Mouse (Mus musculus) neural tube, embryonic 14.5 days (tissue): ENCODE measurements around the gene Siah2. TPM values are rescaled to one million over a fixed set of nuclear protein-coding genes. Genes with fewer than 3 reads are reported as not detected.

Source experiments
- ATAC-seq: fragments of 200-750 bp; cut with Nextera tagmentation; 2 replicates; pipeline ENCODE4 v1.8.0; 2017; ENCODE audit warnings: low read depth, mild to moderate bottlenecking, moderate TSS enrichment, moderate library complexity
- H3K27ac ChIP-seq: fragments of 300-500 bp; sonication (generic); 2 replicates; pipeline ENCODE4 v1.5.1; 2014; ENCODE audit warnings: low read depth, mild to moderate bottlenecking, control low read depth, low read length, moderate library complexity, mixed read lengths
- H3K27me3 ChIP-seq: fragments of 300-500 bp; sonication (generic); 2 replicates; pipeline ENCODE4 v1.6.1; 2014; ENCODE audit warnings: low read length; ENCODE audit not compliant: control insufficient read depth, insufficient read depth
- H3K36me3 ChIP-seq: fragments of 300-500 bp; sonication (generic); 2 replicates; pipeline ENCODE4 v1.6.1; 2014; ENCODE audit warnings: low read length, mixed read lengths; ENCODE audit not compliant: control insufficient read depth, insufficient read depth
- H3K4me1 ChIP-seq: fragments of 300-500 bp; sonication (generic); 2 replicates; pipeline ENCODE4 v1.6.1; 2014; ENCODE audit warnings: low read length; ENCODE audit not compliant: control insufficient read depth, insufficient read depth
- H3K4me2 ChIP-seq: fragments of 300-500 bp; sonication (generic); 2 replicates; pipeline ENCODE4 v1.6.1; 2014; ENCODE audit warnings: mild to moderate bottlenecking, low read depth, low read length, control low read depth
- H3K4me3 ChIP-seq: fragments of 300-500 bp; sonication (generic); 2 replicates; pipeline ENCODE4 v1.5.1; 2014; ENCODE audit warnings: low read depth, low read length, control low read depth, mixed read lengths
- H3K9ac ChIP-seq: fragments of 300-500 bp; sonication (generic); replicated peaks from 2 replicates; pipeline ENCODE4 v1.6.1; 2014; ENCODE audit warnings: low read depth, mild to moderate bottlenecking, control low read depth, low read length, mixed read lengths
- H3K9me3 ChIP-seq: fragments of 300-500 bp; sonication (generic); 2 replicates; pipeline ENCODE4 v1.6.1; 2016; ENCODE audit warnings: low read length; ENCODE audit not compliant: control insufficient read depth
- WGBS: fragments of 180-500 bp; shearing (Covaris S2); extraction: QIAGEN DNeasy Blood & Tissue Kit; methylation state at CpG from one replicate; pipeline ENCODE4 v1.1.7; 2014; 5-methylcytosine and 5-hydroxymethylcytosine counted together
- polyA plus RNA-seq: library from polyadenylated mRNA; unstranded; fragments of >200 nt; fragmentation: Nextera tagmentation; extraction: Ambion mirVana; gene quantifications from 2 replicates; pipeline ENCODE4 v1.2.1, GENCODE M21; 2014

Gene Siah2
- polyA plus RNA-seq = 12.1 and 14.3 TPM in 2 replicates

DNA sequence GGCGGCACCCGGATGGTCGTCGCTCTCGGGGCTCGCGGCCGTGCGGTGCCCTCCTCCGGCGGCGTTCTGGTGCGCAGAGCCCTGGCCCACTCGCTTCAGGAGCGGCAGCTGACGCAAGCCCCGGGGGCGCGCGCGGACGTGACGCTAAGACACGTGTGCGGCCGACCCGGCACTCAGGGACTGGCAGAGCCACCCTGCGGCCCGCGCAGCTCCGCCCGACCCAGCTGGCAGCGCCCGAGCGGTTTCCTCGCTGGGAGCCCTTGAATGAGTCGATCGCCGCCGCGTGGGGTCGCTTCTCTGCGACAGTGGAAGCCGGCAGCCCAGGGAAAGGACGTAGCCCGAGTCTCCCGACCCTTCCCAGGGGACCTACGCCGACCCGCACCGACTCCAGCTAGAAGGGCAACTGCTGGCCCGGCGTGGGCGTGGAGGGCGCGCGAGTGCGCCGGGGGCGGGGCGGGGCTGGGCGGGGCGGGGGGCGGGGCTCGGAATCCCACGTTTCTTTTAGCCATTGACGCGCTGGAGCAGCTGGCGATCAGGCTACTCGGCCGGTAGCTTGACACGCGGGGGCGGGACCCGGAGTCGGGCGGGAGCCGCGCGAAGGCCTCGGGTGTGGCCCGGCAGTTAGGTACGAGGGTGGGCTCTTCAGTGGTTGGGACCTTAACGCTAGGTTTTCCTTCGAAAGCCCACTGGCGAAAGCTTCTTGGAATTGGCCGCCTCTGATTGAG lies at the start of gene Siah2:
TSS of gene Siah2 (minus strand) at position 404 of the 725 bp plus-strand sequence.
- Histone ChIP-seq H3K9me3 (no peaks in the 10 kb centered on the region), H3K36me3 (no peaks in the 10 kb centered on the region), H3K27ac (peak within 1 kb of the TSS; percentile 88), H3K4me2 (peak within 1 kb of the TSS; percentile 85), H3K27me3 (no peaks in the 10 kb centered on the region), H3K9ac (peak within 1 kb of the TSS; percentile 93), H3K4me3 (peak within 1 kb of the TSS; percentile 84), H3K4me1 (peaks cover 13% of the 10 kb centered on the region)
- peak; percentile 97 for ATAC-seq
- WGBS = under 1% methylated on average over 62 of the region's 87 CpGs

DNA sequence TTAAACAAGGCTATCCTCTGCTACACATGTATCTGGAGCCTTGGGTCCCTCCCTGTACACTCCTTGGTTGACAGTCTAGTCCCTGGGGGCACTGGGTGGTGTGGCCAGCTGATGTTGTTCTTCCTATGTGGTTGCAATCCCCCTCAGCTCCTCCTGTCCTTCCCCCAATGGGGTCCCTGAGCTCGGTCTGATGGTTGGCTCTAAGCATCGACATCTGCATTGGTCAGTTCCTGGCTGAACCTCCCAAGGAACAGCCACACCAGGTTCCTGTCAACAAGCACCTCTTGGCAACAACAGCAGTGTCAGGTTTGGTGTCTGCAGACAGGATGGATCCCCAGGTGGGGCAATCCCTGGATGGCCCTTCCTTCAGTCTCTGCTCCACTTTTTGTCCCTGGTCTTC lies 47.3 kb upstream of the Siah2 start:
- ATAC-seq = no peak; the same call in 1 of the 2 replicates
- 83% methylated on average over 2 of the region's 2 CpGs for WGBS
- H3K36me3 ChIP-seq = no peaks in the 10 kb centered on the region
- H3K4me3 ChIP-seq = no peak overlapping the region
- no peak overlapping the region for H3K4me2 ChIP-seq
- no peak overlapping the region for H3K9ac ChIP-seq
- H3K27ac ChIP-seq = no peak overlapping the region
- H3K9me3 ChIP-seq = no peaks in the 10 kb centered on the region
- no peaks in the 10 kb centered on the region for H3K4me1 ChIP-seq
- no peaks in the 10 kb centered on the region for H3K27me3 ChIP-seq

GRCm38 (mm10) chr3:58738346-58739089 lies 46.3 kb upstream of the Siah2 start:
- no peaks in the 10 kb centered on the region for H3K4me1 ChIP-seq
- H3K27me3 ChIP-seq = no peaks in the 10 kb centered on the region
- H3K27ac ChIP-seq = no peak overlapping the region
- no peaks in the 10 kb centered on the region for H3K36me3 ChIP-seq
- WGBS = 20% methylated on average over 6 of the region's 6 CpGs
- H3K9ac ChIP-seq = no peak overlapping the region
- no peak overlapping the region for H3K4me3 ChIP-seq
- ATAC-seq = no peak
- no peaks in the 10 kb centered on the region for H3K9me3 ChIP-seq
- no peak overlapping the region for H3K4me2 ChIP-seq

DNA sequence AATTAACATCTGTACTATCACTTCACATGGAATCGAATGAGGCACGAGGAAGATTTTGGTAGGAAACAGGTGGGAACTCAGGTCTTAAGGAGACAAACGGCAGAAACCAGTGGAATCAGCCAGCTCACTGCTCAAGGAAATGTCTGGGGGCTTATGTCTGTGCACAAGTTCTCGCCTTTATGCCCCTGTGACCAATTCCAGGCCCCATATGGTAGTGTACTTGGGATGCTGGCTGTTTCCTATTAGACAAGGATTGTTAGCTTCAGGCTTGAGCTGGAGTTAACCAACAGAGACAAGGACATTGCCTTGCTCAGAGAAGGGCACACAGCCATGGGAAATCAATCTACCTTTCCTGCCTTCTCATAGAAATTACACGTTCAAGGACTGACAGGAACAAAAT lies 39.3 kb upstream of the Siah2 start:
- H3K9me3 ChIP-seq = no peaks in the 10 kb centered on the region
- no peak overlapping the region for H3K4me3 ChIP-seq
- H3K27ac ChIP-seq = no peak overlapping the region
- H3K4me1 ChIP-seq = 0 out of 2 replicates have a peak, but pooled peaks cover 2% of the 10 kb centered on the region
- no peak overlapping the region for H3K4me2 ChIP-seq
- no peak for ATAC-seq
- no peak overlapping the region for H3K9ac ChIP-seq
- no peaks in the 10 kb centered on the region for H3K36me3 ChIP-seq
- H3K27me3 ChIP-seq = no peaks in the 10 kb centered on the region
- 60% methylated on average over 5 of the region's 5 CpGs for WGBS

DNA sequence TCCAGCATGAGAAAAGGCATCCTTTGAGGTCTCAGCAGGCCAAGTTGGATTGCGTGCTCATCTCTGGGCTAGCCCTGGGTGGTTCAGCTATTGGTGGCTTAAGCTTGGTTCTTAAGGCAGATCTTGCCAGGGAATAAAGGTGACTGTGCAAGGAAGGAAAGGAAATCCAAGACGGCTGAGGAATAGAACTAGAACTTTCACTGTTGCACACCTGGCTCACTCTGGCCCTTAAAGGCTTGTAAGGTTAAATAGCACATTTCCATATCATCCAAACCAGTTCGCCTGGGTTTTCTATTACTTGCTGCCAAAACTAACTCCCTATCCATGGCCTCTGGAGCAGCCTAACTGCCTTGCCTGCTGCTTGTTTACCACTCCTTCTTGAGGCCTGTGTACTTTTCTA lies 38.4 kb upstream of the Siah2 start:
- no peaks in the 10 kb centered on the region for H3K9me3 ChIP-seq
- H3K4me1 ChIP-seq = 0 out of 2 replicates have a peak, but pooled peaks cover 2% of the 10 kb centered on the region
- no peaks in the 10 kb centered on the region for H3K36me3 ChIP-seq
- 83% methylated on average over 3 of the region's 3 CpGs for WGBS
- no peak overlapping the region for H3K9ac ChIP-seq
- H3K27ac ChIP-seq = no peak overlapping the region
- no peak overlapping the region for H3K4me2 ChIP-seq
- no peaks in the 10 kb centered on the region for H3K27me3 ChIP-seq
- H3K4me3 ChIP-seq = no peak overlapping the region
- no peak for ATAC-seq

GRCm38 (mm10) chr3:58729549-58729948 lies 37.3 kb upstream of the Siah2 start:
- no peak for ATAC-seq
- H3K27me3 ChIP-seq = no peaks in the 10 kb centered on the region
- no peaks in the 10 kb centered on the region for H3K36me3 ChIP-seq
- no peak overlapping the region for H3K4me3 ChIP-seq
- H3K4me2 ChIP-seq = no peak overlapping the region
- H3K9ac ChIP-seq = no peak overlapping the region
- no peaks in the 10 kb centered on the region for H3K9me3 ChIP-seq
- H3K27ac ChIP-seq = no peak overlapping the region
- H3K4me1 ChIP-seq = 0 out of 2 replicates have a peak, but pooled peaks cover 2% of the 10 kb centered on the region

DNA sequence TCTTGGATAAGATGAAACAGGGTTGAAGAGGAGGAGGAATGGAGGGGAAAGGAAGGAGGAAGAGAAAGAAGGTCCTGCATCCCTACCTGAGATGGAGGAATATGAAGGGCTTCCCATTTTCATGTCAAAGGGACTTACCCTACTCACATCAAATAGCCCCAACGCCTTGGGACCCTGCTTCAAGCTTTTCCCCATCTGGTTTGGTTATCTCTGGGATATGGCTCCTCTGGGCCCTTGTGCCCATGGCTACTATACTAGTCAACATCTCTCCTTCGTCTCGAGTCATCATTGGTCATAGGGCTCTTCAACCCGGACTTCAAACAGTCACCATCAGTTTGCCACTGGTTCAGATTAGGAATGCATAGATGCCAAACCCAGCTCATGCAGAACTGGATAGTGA lies 35.4 kb upstream of the Siah2 start:
- Histone ChIP-seq H3K4me3 (no peak overlapping the region), H3K27me3 (no peaks in the 10 kb centered on the region), H3K4me1 (0 out of 2 replicates have a peak, but pooled peaks cover 2% of the 10 kb centered on the region), H3K27ac (no peak overlapping the region), H3K9ac (no peak overlapping the region), H3K36me3 (no peaks in the 10 kb centered on the region), H3K9me3 (no peaks in the 10 kb centered on the region), H3K4me2 (no peak overlapping the region)
- ATAC-seq = no peak
- 86% methylated on average over 4 of the region's 4 CpGs for WGBS

DNA sequence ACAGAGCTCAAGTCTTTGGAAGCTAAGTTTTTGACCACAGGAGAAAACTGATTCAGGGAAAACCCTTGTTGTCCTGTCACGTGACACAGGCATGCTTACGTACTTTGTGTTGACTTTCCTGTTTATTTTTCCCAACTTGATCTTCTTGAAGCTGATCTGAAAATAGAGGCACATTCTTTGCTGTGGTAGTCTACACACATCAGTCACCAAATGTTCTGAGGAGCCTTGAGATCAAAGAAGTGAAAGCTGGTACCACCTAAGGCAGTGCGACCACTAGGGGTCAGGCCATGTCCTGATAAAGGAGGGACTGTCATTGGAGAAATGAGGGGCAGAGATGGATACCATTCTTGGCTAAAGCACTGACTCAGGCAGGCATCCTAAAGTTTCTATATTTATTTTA lies 34.8 kb upstream of the Siah2 start:
- no peak overlapping the region for H3K4me2 ChIP-seq
- peak; percentile 42; the same call in 1 of the 2 replicates for ATAC-seq
- H3K27me3 ChIP-seq = no peaks in the 10 kb centered on the region
- 53% methylated on average over 3 of the region's 3 CpGs for WGBS
- H3K27ac ChIP-seq = no peak overlapping the region
- H3K9ac ChIP-seq = no peak overlapping the region
- no peaks in the 10 kb centered on the region for H3K36me3 ChIP-seq
- H3K4me1 ChIP-seq = 0 out of 2 replicates have a peak, but pooled peaks cover 2% of the 10 kb centered on the region
- no peak overlapping the region for H3K4me3 ChIP-seq
- H3K9me3 ChIP-seq = no peaks in the 10 kb centered on the region

DNA sequence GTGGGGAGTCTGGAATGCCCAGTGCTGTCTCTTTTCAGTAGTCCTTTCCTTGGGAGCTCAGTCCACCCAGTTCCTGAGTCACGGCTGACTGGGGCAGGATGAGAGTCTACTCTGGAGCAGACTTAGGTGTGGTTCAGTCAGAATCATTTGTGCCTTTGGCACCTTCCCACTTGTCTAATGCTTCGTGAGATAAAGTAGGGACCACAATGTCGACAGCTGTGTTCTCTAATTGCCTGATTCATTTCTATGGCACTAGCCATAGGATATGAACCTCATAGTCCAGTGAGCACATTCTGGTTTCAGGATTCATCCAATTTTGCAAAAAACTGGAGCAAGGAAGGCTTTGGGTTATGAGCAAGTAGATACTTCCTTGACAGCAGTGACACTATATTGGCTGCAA lies 34.2 kb upstream of the Siah2 start:
- no peak for ATAC-seq
- H3K4me3 ChIP-seq = no peak overlapping the region
- H3K36me3 ChIP-seq = no peaks in the 10 kb centered on the region
- WGBS = 91% methylated on average over 3 of the region's 3 CpGs
- no peaks in the 10 kb centered on the region for H3K27me3 ChIP-seq
- H3K9me3 ChIP-seq = no peaks in the 10 kb centered on the region
- no peak overlapping the region for H3K27ac ChIP-seq
- no peak overlapping the region for H3K4me2 ChIP-seq
- H3K9ac ChIP-seq = no peak overlapping the region
- H3K4me1 ChIP-seq = 0 out of 2 replicates have a peak, but pooled peaks cover 2% of the 10 kb centered on the region
